Mouse (Mus musculus): ENCODE data around the gene Tekt1. TPM values are rescaled to one million over a fixed set of nuclear protein-coding genes. Genes with fewer than 3 reads are reported as not detected.

Tekt1 gene
- total and polyA plus RNA-seq, 3 experiments = 0.08 TPM; not detected in 2

GRCm38 (mm10) chr11:72364526-72364925 lies 2.3 kb upstream of the Tekt1 start:
- H3K79me2 ChIP-seq (replicated peaks; ENCODE audit: control insufficient read depth, extremely low read depth, insufficient read depth, poor library complexity, severe bottlenecking) = no peaks in the 10 kb centered on the region
- H3K4me1 ChIP-seq (ENCODE audit: control insufficient read depth in 1 of 2, insufficient read depth in 2 of 2) = peaks cover 0 to 3% of the 10 kb centered on the region in 2 experiments; a peak in 1 of 4 replicates
- no peak overlapping the region for H3K4me3 ChIP-seq (replicated peaks in 1 of 3; ENCODE audit: low read depth in 2 of 3, low read length in 2 of 3, poor library complexity in 1 of 3)
- H3K36me3 ChIP-seq (replicated peaks in 1 of 2; ENCODE audit: control insufficient read depth in 1 of 2, insufficient read depth in 1 of 2, low read length in 1 of 2) = no peaks in the 10 kb centered on the region
- dilution Hi-C loops (cut with MboI; ENCODE audit: extremely low pct_ligation_motif_present, extremely low pct_unique_long_range_greater_than_20kb, low sequenced_read_pairs) = no loop called here
- no peak overlapping the region for H3K4me2 ChIP-seq (ENCODE audit: insufficient read depth, low read depth, poor library complexity, severe bottlenecking)
- in situ Hi-C loops (cut with MboI; ENCODE audit: low pct_ligation_motif_present, low pct_unique_long_range_greater_than_20kb, low sequenced_read_pairs) = no loop called here
- H3K27ac ChIP-seq (ENCODE audit: insufficient read depth, low read depth) = no peak overlapping the region
- TF ChIP-seq ETS1 (conservative IDR thresholded peaks at IDR 0.05; ENCODE audit: low read depth, low read length) (no peak), JUND (conservative IDR thresholded peaks at IDR 0.05; ENCODE audit: low read depth, low read length) (peak; percentile 75), ZC3H11A (IDR thresholded peaks at IDR 0.05; ENCODE audit: low read depth, low read length) (no peak), EP300 (IDR thresholded peaks at IDR 0.05; ENCODE audit: low read length) (peak; percentile 81), IRF4 (IDR thresholded peaks at IDR 0.05; ENCODE audit: low read depth, low read length) (peak; percentile 86), JUN (IDR thresholded peaks at IDR 0.05; ENCODE audit: insufficient read depth, low read depth, low read length) (peak; percentile 52), NELFE (IDR thresholded peaks at IDR 0.05; ENCODE audit: low read depth, low read length) (no peak), SIN3A (IDR thresholded peaks at IDR 0.05; ENCODE audit: low read length) (no peak), BHLHE40 (IDR thresholded peaks at IDR 0.05; ENCODE audit: low read depth, low read length) (peak; percentile 42; the same call in 1 of the 2 replicates), RCOR1 (conservative IDR thresholded peaks at IDR 0.05; ENCODE audit: low read depth, low read length) (peak; percentile 61; the same call in 1 of the 2 replicates)
- no peak for DNase-seq (ENCODE audit: extremely low read depth)
- H3K9ac ChIP-seq (ENCODE audit: insufficient read depth, low read depth) = no peak overlapping the region
- peaks cover 72% of the 10 kb centered on the region for H3K27me3 ChIP-seq (replicated peaks)
- H3K9me3 ChIP-seq (replicated peaks; ENCODE audit: low read length) = no peaks in the 10 kb centered on the region

GRCm38 (mm10) chr11:72363523-72364240 lies 1.4 kb upstream of the Tekt1 start:
- Histone ChIP-seq H3K4me2 (ENCODE audit: insufficient read depth, low read depth, poor library complexity, severe bottlenecking) (no peak overlapping the region), H3K9ac (ENCODE audit: insufficient read depth, low read depth) (no peak overlapping the region), H3K79me2 (replicated peaks; ENCODE audit: control insufficient read depth, extremely low read depth, insufficient read depth, poor library complexity, severe bottlenecking) (no peaks in the 10 kb centered on the region), H3K27ac (ENCODE audit: insufficient read depth, low read depth) (no peak overlapping the region), H3K36me3 (replicated peaks in 1 of 2; ENCODE audit: control insufficient read depth in 1 of 2, insufficient read depth in 1 of 2, low read length in 1 of 2) (no peaks in the 10 kb centered on the region), H3K4me3 (replicated peaks in 1 of 3; ENCODE audit: low read depth in 2 of 3, low read length in 2 of 3, poor library complexity in 1 of 3) (no peak overlapping the region), H3K9me3 (replicated peaks; ENCODE audit: low read length) (no peaks in the 10 kb centered on the region), H3K4me1 (ENCODE audit: control insufficient read depth in 1 of 2, insufficient read depth in 2 of 2) (peaks cover 0 to 3% of the 10 kb centered on the region in 2 experiments; a peak in 1 of 4 replicates), H3K27me3 (replicated peaks) (peaks cover 73% of the 10 kb centered on the region)
- dilution Hi-C loops (cut with MboI; ENCODE audit: extremely low pct_ligation_motif_present, extremely low pct_unique_long_range_greater_than_20kb, low sequenced_read_pairs) (no loop called here), in situ Hi-C loops (cut with MboI; ENCODE audit: low pct_ligation_motif_present, low pct_unique_long_range_greater_than_20kb, low sequenced_read_pairs) (no loop called here)
- no peak for TF ChIP-seq MAZ (IDR thresholded peaks at IDR 0.05; ENCODE audit: low read depth, low read length)
- TF ChIP-seq NELFE (IDR thresholded peaks at IDR 0.05; ENCODE audit: low read depth, low read length) = no peak
- TF ChIP-seq MXI1 (IDR thresholded peaks at IDR 0.05; ENCODE audit: low read depth, low read length) = no peak
- TF ChIP-seq MAFK (IDR thresholded peaks at IDR 0.05; ENCODE audit: insufficient replicate concordance, low read length) = no peak
- TF ChIP-seq MEF2A (IDR thresholded peaks at IDR 0.05; ENCODE audit: borderline replicate concordance, low read depth, low read length) = no peak
- no peak for TF ChIP-seq JUN (IDR thresholded peaks at IDR 0.05; ENCODE audit: insufficient read depth, low read depth, low read length)
- TF ChIP-seq USF1 (IDR thresholded peaks at IDR 0.05; ENCODE audit: low read depth, low read length) = no peak
- TF ChIP-seq MAX (IDR thresholded peaks at IDR 0.05; ENCODE audit: low read length) = no peak
- no peak for TF ChIP-seq RAD21 (IDR thresholded peaks at IDR 0.05; ENCODE audit: low read depth, low read length)
- no peak for TF ChIP-seq NRF1 (IDR thresholded peaks at IDR 0.05; ENCODE audit: low read depth, low read length)
- no peak for TF ChIP-seq UBTF (IDR thresholded peaks at IDR 0.05; ENCODE audit: low read depth, low read length)
- no peak for TF ChIP-seq ZC3H11A (IDR thresholded peaks at IDR 0.05; ENCODE audit: low read depth, low read length)
- TF ChIP-seq PAX5 (IDR thresholded peaks at IDR 0.05; ENCODE audit: low read length) = no peak
- TF ChIP-seq TBP (conservative IDR thresholded peaks at IDR 0.05; ENCODE audit: low read depth, low read length) = no peak
- no peak for TF ChIP-seq RCOR1 (conservative IDR thresholded peaks at IDR 0.05; ENCODE audit: low read depth, low read length)
- no peak for TF ChIP-seq ZKSCAN1 (IDR thresholded peaks at IDR 0.05; ENCODE audit: borderline replicate concordance, low read depth, low read length)
- DNase-seq (ENCODE audit: extremely low read depth) = no peak

Measured in CH12.LX (cell line).